Mouse (Mus musculus) MEL-GATA-1-ER (cell line): ENCODE results near the gene Hist2h3c1.
"Not testable (repeated sequence)": the region's sequence is repeated elsewhere in the genome, so short reads cannot be mapped to it uniquely, and the experiment has no call there.

ENCODE experiments used
- DNase-seq: peaks from one replicate; pipeline ENCODE4 v3.0.0-alpha.2; 2012; ENCODE audit warnings: low read depth; ENCODE audit errors: extremely low read depth

Hist2h3c1 gene

DNA sequence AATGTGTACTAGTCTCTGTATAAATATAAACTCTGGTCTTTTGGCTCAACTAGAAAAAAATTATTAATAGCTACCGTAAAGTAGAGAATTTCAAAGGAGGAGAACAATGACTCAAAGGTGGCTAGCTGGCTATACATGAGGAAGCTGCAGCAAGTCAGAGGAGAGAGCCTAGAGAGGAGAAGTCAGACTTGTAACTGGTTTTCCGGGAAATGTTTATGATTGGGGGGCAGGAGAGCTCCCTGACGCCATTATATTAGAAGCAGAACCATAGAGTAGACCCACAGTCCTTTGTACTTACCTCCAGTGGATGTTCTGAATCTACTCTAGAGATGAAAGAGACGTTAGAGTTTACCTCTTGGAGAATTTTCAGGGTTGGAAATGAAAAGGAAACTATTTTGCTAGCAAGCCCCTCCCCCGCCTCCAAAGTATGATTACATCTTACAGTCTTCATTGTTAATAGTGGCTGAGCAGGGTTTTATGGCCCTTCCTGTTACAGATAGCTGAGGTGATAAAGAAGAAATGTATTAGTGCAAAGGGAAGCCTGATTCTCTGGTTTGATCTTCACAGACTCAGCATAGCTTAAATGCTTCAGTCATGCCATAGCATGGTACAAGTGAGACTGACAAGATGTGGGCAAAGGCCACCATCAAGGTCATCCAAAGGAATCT is 9.6 kb downstream of the Hist2h3c1 start:
- no peak for DNase-seq

DNA sequence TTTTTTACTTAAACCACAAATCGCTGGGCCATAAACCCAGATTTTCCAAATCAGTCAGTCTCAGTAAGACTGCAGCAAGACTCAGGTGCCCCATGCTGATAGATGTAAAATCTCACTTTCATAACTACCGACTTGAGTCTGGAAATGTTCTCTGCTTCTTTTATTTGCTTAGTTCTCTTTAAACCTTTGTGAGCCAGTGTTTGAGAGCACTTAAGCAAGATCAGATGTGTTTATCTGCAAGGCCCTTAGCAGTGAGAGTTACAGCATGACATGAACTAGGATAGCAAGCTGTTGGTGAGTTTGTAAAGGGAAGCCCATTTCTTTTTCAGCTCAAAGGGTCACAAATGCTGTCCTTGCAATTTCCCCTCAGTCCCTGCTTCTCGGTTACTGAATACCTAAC is 10.7 kb downstream of the Hist2h3c1 start:
- no peak for DNase-seq

DNA sequence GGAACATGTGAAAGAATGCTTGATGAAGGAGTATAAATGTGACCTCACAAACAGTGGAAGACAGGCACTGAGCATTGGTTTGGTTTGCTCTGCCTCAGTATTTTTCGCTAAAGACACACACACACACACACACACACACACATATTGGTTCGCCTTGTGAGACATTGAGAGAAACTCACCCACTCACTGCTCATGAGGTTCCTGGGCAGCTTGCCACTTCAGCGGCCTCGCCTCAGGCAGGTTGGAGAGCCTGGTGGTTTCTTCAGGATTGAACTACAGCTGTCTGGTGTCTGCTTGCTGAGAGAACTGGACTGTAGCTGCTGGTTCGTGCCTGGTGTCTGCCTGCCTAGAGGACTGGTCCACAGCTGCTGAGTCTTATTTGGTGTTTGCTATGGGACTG is 13.7 kb downstream of the Hist2h3c1 start:
- DNase-seq: no peak

DNA sequence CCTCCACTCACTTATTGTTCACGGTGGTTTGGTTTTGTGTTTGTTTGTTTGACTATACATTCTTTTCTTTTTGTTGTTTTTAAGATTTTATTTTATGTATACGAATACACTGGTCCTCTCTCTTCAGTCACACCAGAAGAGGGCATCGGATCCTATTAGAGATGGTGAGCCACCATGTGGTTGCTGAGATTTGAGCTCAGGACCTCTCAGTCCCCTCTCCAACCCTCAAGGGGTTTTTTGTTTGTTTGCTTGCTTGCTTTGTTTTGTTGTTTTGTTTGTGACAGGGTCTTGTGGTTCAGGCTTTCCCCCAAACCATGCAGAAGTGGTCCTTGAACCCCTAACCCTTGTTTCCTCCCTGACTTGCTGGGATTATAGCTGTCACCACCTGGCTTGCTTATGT is 15.1 kb downstream of the Hist2h3c1 start:
- no peak for DNase-seq

DNA sequence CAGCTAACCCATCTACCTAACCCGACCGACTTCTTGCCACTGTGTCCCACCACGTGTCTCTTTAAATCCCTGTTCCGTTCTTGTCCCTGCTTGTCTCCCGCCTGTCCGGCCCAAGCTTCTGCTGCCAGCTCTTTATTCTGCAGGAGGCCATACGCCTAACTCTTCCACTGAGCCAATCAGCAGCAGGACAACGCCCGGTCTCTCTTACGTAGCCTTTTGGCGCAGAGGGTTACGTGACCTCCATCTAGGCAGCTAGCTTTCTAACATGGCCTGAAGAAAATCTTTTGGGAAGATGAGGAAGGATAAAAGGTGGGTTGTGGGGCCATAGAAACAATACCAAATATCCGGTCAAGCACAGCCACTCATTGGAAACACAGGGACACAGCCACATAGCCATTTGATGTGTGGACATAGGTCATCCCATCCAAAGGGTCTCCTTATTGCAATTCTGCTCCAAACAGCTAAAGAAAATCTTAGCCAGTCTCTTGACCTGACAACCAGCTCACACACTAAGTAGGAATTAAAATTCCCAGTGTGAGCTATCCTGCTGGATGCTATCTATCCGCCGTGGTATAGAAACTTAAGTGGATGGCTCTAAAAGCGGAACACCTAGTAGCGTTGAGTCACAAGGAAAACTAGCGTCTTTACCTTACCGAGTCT is 15.9 kb downstream of the Hist2h3c1 start:
- DNase-seq: peak; percentile 98

DNA sequence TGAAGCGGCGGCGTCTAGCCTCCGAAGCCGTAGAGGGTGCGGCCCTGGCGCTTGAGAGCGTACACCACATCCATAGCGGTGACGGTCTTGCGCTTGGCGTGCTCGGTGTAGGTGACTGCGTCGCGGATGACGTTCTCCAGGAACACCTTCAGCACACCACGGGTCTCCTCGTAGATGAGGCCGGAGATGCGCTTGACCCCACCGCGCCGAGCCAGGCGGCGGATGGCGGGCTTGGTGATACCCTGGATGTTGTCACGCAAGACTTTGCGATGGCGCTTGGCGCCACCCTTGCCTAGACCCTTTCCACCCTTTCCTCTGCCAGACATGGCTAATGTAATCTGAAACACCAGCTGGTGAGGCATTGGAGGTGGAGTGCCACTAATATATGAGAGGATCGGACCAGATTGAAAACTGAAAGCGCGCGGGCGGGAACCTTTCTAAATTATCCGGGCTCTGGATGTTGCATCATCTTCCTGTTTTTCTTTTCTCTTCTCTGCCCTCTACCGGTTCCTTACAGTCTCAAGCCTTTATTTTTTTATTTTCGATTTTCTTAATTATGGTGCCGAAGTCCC is 16.6 kb downstream of the Hist2h3c1 start, which contains the start of gene Hist2h4:
TSS of gene Hist2h4 (minus strand) at position 333 of the 572 bp plus-strand sequence.
- peak; percentile 100 for DNase-seq

DNA sequence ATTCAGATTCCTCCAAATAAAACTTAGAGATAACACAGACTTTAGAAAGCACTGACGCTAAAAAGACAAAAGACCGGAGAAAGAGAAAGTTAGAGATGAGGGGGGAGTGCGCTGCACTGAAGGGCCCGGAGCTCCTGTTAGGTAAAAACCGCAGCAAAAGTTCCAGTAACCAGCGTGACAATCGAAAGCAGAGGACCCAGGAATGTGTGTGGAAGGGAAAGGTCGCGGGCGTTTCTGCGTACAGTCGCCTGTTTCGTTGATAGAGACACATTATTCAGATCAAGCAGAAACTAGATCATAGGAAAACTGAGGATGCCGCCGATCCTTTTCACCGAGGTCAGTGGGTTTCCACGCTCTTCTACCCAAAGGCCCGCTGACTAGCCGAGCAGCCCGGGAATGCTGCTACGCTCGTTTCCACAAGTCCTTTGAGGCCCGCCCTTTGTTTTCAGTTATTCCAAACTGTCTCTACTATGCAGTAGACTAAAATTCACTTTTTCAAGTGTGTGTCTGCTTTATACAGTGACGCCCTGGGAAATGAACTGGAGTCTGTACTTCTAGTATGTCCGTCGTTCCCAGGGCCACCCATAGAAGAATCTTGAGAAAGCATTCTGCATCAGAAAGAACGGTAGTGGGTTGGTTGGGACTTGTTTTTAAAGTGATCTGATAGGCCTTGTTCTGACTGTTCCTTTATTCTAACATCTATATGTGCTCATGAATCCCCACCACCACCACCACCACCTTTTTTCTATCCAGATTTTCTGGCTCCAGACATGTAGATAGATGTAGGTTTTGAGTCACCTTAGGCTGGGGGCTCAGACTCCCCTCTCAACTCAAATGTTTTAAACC is 17.3 kb downstream of the Hist2h3c1 start:
- DNase-seq: peak; percentile 83

DNA sequence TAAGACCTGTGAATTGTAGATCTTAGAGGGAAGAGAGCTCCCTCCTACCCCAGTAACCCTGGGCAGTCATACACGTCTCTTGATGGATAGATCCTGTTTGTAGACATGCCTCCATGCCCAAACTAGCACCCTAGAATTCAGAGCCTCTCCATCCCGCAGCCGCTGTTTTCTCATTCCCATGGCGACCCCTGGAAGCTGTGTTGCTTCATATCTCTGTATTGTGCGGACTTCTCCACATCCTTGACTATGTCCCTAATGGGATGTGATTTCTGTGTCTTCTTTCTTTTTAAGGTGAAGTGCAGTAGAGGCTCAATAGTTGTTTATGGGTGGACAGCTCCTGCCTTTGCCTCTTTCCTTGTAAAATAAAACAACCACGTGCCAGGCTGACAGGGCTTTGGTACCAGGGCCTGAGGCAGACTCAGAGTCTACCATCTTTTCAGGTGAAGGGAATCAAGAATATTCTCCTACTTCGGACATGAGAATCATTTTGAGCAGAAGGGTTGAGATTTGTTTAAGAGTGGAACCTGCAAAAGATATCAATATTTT is 18.0 kb downstream of the Hist2h3c1 start:
- no peak for DNase-seq

DNA sequence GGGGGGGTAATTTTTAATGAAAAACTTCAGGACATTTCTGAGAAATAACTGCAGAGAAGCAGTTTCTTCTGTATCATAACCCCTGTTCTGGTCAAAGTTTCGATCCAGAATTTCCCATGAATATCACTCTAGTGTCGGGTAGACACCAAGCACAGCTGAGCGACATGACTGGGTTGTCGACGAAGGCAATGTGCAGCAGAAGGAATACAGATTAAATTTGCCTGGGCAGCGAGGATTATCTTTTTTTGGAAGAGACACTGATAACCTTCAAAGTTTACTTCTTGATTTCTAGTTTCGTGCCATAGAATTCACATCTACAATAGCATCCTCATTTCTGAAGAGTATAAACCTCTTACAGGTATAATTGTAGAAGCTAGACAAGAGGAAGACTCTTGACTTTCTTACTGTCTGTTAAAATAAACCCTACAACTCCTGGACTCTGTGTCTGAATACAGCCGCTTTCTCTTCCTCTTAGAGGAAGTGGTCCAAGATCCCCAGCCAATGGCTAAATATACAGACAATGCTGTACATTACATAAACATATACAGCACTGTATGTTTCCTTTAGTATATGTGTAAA is 19.7 kb downstream of the Hist2h3c1 start:
- peak; percentile 84 for DNase-seq

DNA sequence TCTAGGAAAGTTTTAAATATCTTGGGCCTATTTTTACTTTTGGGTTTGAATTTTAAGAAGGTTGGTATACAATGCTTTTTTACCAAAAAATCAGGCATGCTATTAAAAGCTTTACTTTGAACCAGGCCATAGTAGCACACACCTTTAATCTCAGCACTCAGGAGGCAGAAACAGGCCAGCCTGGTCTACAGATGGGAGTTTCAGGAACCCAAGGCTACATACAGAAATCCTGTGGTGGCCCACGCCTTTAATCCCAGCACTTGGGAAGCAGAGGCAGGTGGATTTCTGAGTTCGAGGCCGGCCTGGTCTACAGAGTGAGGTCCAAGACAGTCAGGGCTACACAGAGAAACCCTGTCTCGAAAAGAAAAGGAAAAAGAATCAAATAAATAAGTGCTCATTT is 21.1 kb downstream of the Hist2h3c1 start:
- no peak for DNase-seq

DNA sequence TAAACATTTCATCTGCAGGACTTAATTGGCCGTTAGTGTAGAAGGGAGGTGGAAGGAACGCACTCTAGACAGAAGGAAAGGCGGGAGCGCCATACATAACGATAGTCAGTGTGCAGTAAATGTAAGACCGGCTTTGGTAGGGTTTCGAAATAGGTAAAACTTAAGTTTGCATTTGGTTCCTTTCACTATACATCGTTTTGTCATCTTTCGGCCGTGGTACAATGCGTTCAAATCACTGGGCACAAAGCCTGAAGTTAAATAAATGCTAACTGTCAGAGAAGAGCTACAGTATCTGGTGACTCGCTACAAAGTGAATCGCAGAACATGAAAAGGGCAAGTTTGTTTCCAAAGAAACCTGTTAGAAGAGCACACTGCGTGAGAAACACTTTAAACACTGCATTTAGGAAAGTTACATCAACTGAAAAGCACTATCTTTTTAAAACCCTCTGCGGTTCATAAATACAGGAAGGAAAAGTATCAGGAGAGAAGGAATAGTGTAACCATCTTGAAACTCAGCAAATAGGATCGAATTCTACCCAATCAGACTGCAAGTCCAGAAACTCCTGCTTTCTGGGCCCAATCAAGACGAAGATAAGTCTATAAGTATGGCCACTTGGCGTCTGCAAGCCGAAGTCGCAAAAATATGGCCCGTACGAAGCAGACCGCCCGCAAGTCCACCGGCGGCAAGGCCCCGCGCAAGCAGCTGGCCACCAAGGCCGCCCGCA is 21.7 kb downstream of the Hist2h3c1 start, which contains the start of gene Hist2h3b:
TSS of gene Hist2h3b (plus strand) at position 604 of the 725 bp plus-strand sequence.
- DNase-seq: peak; percentile 100

DNA sequence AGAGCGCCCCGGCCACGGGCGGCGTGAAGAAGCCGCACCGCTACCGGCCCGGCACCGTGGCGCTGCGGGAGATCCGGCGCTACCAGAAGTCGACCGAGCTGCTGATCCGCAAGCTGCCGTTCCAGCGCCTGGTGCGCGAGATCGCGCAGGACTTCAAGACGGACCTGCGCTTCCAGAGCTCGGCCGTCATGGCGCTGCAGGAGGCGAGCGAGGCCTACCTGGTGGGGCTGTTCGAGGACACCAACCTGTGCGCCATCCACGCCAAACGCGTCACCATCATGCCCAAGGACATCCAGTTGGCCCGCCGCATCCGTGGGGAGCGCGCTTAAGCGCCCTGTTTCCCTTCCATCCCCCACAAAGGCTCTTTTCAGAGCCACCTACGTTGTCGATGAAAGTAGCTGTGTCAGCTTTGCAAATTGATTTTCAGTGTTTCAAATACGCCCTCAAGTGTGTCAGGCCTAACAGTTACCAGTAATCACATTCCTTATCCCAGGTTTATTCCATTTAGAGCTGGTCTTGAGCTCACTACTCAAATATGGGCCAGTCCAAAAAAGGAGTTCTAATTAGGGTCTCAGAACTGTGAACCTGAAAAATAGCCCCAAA is 22.4 kb downstream of the Hist2h3c1 start:
- not testable (repeated sequence) for DNase-seq

DNA sequence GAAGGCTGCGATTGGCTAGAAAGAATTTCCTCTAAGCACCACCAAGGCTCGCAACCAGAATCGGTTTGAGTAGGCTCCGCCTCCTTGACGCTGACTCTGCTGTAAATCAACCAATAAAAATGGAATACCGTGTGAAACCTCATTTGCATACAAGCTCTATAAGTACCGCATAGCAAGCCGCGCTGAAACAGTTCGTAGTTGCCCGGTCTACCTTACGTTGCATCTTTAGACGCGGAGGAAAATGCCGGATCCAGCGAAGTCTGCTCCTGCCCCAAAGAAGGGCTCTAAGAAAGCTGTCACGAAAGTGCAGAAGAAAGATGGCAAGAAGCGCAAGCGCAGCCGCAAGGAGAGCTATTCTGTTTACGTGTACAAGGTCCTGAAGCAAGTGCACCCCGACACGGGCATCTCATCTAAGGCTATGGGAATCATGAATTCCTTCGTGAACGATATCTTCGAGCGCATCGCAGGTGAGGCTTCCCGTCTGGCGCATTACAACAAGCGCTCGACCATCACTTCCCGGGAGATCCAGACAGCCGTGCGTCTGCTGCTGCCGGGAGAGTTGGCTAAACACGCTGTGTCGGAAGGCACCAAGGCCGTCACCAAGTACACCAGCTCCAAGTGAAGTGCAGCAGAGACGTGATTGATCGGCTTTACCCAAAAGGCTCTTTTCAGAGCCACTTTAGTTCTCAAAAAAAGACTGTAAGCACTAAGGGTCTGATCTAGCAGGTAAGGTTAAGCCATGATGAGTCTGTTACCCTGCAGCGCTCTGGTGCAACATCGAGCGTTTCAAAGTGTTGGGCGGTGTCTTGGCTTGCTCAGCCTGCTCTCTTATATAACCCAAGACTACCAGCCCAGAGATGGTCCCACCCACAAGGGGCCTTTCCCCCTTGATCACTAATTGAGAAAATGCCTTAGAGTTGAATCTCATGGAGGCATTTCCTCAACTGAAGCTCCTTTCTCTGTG is 23.3 kb downstream of the Hist2h3c1 start, which contains the start of gene Hist2h2bb:
TSS of gene Hist2h2bb (plus strand) at position 242 of the 964 bp plus-strand sequence.
- DNase-seq: peak; percentile 100

DNA sequence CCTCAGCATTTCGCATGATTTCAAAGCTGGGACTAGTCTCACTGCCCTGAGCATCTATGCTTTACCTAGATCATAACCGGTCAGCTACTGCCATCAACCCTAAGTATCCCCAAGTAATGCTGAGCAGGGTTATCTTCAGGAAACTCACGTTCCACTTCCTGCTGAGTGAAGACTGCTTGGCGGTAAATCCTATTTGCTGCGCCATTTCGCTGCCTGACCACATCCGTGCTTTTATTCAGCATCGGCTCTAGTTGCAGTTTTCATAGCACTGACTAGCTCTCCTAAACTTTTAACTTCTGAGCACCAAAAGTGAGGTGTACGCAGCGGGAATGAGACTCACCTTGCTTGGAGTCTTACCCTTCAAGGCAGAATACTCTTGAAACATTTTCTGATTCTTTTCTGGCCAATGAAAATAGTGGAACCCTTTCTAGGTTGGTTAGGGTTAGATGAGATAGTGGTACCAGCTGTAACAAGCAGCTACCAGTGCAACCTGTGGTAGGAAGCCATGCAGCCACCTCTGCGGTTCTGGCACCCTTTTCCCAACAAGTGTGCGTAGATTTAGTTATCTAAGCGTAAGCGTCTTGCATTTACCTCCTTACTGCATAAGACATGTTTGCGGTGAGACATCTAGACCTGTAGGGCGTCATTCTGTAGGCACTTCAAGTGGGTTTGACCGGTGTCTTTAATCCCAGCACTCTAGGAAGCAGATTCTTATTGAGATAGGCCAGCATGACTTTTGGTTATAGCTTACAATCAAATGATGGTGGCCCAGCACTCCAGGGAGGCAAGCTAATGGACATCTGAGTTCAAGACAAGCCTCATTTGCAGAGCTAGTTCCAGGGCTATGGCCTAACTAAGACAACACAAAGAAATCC is 27.3 kb downstream of the Hist2h3c1 start:
- DNase-seq: no peak

DNA sequence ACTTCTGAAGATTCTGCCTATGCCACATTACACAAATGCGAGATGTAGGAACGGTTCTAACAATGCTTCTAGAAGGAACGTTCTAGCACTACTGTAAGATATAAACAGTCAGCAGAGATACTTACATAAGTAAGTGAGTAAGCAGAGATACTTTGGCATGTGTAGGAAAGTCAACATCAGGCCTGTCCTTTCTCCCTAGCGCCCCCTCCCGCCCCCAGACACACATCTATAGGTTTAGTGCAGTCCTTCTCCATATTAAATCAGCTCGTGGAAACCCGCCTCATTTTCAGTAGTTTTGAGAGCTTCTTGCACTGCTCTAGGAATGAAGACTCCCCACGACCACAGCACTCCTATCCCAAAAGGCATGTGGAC is 30.9 kb downstream of the Hist2h3c1 start:
- peak; percentile 96 for DNase-seq

DNA sequence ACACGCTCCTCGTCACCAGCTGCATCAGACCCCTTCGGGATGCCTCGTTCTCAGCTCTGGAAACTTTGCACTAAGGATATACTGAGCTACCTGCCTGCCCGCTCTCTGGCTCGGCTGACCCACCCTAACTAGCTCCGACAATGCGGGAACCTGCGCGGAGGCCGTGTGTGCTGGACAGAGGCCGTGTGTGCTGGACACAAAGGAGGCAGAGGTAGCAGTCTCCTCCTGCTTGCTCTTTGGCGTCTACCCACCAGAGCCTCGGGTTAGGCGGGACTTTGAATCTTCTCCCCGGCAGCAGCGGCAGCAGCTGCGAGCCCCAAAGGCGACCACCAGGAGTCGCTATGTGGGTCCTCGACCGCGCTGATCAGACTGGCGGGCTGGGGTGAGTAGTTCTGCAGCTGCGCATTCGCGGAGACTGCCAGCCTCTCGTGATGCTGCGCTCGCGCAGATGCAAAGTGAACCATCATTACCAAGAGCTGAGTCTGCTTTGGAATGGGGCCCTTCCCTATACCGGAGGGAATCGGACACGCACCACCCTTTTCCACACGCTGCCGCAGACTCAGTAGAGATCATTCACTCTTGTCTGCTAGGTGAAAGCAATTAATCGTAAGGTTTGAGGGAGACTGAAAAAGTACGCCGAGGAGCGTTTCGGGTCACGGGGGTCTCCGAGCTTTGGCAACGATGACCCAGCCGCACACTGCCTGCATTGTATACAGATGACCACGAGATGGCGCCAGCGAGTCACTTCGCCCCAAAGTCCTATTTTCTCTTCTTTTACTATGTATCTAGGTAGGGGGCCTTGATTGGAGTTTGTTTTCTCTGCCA is 31.5 kb downstream of the Hist2h3c1 start:
- peak; percentile 99 for DNase-seq

DNA sequence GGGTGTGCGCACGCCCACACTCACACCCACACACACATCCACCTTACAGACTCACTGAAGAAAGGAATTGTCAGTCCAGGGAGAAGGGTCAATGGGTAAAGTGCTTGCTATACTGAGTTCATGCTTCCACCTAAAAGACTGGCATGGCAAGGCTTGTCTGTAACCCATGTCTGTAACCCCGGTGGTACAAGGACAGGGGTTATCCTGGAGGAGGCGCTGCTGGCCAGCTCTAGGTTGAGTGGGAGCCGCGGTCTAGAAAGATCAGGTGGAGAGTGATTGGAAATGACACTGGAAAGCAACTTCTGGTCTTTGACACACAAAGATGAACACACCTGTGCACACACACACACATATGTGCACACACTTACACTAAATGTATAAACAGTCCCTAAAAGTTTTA is 34.2 kb downstream of the Hist2h3c1 start:
- DNase-seq: no peak
